Mouse (Mus musculus) cerebellum, adult 11 months (tissue): Measurements from ENCODE around the gene Cd177.
"Not testable (repeated sequence)": the region's sequence is repeated elsewhere in the genome, so short reads cannot be mapped to it uniquely, and the experiment has no call there.

Experiments used
- DNase-seq: peaks from one replicate; pipeline ENCODE4 v3.0.0; 2022

Gene Cd177

GRCm38 (mm10) chr7:24760211-24760610 is at the start of gene Cd177:
TSS of gene Cd177 (minus strand) at chr7:24760311.
- no peak for DNase-seq

GRCm38 (mm10) chr7:24809041-24809440 is 48.9 kb upstream of the Cd177 start:
- no peak for DNase-seq

DNA sequence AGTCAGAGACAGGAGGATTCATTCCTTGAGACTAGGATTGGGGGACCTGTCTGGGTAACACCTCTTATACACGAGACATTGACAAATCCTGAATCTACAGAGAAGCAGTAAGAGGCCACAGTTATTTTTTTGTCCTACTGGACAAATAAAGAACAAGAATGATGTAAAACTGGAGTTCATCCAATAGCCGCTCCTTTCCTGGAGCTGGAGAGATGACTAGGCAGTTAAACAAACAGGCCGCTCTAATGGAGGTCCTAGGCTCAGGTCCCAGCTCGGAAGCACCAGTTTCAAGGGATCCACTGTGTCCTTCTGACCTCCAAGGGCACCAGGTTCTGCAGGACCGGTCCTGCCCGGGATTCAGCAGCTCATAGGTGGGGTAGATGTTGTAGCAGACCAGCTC is 44.7 kb upstream of the Cd177 start:
- DNase-seq: no peak

- DNase-seq: no peak
Observed at GRCm38 (mm10) chr7:24802149-24802767, 42.1 kb upstream of the Cd177 start.

DNA sequence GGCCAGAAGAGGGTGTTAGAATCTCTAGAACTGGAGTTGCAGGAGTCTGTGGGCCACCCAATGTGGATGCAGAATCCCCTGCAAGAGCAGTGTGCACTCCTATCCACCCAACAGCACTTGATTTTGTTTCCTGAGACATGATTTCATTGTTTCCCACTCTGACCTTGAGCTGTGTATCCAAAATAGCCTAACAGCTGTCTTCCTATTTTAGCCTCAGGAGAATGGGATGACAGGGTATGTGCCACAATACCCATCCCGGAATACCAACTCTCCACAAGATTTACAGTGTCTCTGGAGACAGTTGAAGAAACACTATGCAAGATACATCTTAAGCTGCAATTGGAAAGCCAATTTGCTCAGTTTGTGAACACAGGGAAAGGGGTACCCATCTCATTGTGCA is 37.8 kb upstream of the Cd177 start:
- no peak for DNase-seq

GRCm38 (mm10) chr7:24776918-24777317 is 16.8 kb upstream of the Cd177 start, which contains the start of gene Ceacam10:
TSS of gene Ceacam10 (plus strand) at chr7:24777206.
- not testable (repeated sequence) for DNase-seq

DNA sequence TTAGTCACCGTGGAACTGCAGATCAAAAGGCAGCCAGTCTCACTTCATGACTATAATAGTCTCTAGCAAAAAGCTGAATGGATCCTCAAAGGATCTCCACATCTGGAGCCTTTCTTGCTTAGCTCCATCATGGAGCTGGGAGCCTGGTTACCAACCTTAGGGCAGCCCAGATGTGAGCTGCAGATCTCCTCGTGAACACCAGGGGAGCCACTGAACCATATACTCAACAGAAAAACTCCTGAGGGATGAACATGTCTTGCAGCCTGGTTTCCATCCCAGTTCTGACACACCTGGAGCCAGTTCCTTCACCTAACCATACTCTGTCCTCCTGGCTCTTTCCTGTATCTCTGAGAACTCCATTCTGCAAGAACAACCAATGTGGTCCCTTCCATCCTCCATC is 16.0 kb upstream of the Cd177 start:
- no peak for DNase-seq

DNA sequence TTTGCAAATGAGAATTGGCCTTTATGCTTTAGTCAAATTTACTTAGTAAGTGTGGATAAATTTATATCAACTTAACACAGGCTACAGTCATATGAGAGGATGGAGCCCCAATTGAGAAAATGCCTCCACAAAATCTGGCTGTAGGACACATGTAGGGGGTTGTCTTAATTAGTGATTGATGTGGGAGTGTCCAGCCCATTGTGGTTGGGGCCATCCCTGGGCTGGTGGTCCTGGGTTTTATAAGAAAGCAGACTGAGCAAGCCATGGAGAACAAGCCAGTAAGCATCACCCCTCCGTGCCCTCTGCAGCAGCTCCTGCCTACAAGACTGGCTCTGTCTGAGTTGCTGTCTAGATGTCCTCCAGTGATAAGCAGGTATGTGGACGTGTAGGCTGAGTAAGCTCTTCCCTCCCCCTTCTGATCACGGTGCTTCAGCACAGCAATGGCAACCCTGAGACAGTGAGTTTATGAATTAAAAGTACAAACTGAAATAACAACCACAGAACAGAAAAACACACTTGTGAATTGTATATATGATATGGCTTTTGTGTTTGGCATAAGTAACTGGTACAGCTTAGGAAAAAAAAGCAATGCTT is 13.9 kb upstream of the Cd177 start:
- DNase-seq: no peak

DNA sequence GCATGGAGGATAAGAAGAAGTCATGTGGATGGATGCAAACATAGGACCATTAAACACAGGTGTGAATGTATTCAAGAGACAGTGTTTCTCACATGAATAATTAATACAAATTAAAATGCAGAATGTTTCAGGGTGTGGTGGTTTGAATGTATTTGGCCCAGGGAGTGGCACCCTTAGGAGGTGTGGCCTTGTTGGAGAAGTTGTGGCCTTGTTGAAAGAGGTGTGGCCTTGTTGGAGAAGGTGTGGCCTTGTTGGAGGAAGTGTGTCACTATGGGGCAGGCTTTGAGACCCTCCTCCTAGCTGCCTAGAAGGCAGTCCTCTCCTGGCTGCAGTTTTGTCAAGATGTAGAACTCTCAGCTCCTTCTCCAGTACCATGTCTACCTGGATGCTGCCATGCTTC is 11.2 kb upstream of the Cd177 start:
- DNase-seq: no peak

- DNase-seq: no peak
Observed at GRCm38 (mm10) chr7:24762574-24762973, 2.5 kb upstream of the Cd177 start.

GRCm38 (mm10) chr7:24761161-24761560 is 1.1 kb upstream of the Cd177 start:
- DNase-seq: no peak

- no peak for DNase-seq
Observed at GRCm38 (mm10) chr7:24758520-24758919, 1.6 kb downstream of the Cd177 start.

DNA sequence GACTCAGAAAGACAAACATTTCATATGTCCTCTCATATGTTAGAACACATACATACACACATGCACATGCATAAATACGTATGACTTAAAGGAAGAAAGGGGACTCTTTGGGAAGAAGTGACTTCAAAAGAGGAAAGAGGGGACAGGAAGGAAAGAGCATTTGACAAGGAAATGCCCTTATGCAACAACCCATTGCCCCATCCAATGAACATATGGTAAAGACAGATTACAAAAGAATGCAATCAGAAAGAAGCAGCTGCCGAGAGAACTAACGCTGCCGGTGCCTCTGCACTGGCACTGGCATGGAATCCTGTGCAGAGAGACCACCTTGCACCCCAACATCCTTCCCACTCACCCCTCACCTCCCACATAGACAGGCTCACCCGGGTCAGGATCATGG is 6.6 kb downstream of the Cd177 start:
- DNase-seq: no peak

GRCm38 (mm10) chr7:24751610-24752009 is 8.5 kb downstream of the Cd177 start:
- DNase-seq: no peak

- no peak for DNase-seq
Observed at GRCm38 (mm10) chr7:24750695-24751094, 9.4 kb downstream of the Cd177 start.

DNA sequence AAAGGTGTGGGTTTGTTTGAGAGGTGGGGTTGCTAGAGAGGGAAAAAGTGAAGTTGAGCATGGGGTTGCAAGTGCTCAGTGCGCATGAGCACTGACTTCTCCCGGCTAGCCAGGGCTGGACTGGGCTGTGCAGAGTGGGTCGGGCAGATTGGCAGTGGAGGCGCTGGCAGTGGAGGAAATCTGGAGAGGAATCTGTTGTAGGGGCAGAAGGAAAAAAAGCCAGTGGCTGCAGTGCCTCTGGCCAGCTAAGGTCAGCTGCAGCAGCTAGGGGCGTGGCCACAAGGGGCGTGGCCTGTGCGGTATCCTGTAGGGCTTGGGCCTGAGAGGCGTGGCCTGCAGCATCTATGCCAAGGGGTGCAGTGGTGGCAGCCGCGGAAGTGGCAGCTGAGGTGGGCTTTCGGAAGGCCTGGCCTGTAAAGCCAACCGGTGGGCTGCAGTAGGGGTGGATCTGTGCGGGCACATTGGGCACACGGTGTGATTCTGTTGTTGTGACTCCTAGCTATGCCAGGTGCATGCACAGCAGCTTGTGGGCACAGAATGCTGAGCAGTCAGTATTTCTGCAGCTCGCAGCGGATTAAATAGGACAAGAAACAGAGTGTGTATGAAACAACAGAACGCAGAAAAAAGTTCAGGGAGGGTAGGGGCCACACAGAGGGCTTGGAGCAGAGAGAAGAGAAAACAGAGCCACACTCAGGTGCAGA is 24.0 kb downstream of the Cd177 start:
- DNase-seq: no peak

GRCm38 (mm10) chr7:24726808-24727207 is 33.3 kb downstream of the Cd177 start, which contains the start of gene Gm4763:
TSS of gene Gm4763 (minus strand) at chr7:24726908.
- not testable (repeated sequence) for DNase-seq

DNA sequence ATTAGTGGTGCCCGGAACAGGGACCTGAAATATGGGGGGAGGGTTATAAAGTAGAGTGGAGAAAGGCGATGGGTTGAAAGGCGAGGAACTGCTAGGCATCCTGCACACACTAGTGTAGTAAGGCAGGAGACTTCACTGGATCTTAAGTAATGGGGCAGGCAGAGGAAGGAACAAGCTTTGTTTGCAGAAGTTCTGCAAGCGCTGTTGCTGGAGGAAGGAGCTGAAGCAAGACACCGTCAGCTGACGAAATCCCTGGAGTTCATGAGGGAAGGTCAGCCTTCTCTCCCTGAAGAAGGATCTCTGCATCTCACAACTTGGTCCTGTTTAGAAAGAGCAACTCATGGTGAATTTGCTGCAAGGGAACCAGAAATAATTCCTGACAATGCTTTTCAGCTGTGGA is 45.1 kb downstream of the Cd177 start:
- no peak for DNase-seq

GRCm38 (mm10) chr7:24708832-24709292 is 51.2 kb downstream of the Cd177 start, which contains the start of gene BC049730:
TSS of gene BC049730 (plus strand) at chr7:24709242.
- no peak for DNase-seq

- DNase-seq: not testable (repeated sequence)
Observed at GRCm38 (mm10) chr7:24702841-24703240, 57.3 kb downstream of the Cd177 start.

DNA sequence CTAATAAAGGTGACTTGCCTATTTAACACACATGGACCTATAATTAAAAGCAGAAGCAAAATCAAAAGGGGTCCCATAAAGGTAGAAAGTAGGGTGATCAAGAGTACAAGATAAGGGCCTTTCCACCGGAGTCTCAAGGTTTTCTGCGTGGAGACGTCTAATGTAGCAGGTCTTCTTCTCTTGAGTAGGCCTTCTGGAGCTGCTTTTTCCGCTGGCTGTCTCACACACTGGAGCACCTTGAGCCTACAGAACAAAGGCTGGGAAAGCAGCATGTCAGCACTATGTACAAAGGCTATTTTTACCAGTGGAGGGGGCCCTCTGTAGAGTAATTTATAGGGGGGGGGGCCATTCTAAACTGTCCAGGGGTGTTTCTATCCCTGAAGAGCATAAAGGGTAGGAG is 62.2 kb downstream of the Cd177 start:
- not testable (repeated sequence) for DNase-seq
